Mouse (Mus musculus) kidney, embryonic 14.5 days (tissue): ENCODE data around the gene L3hypdh. TPM values are rescaled to one million over a fixed set of nuclear protein-coding genes. Genes with fewer than 3 reads are reported as not detected.

Experiments
- microRNA-seq: library from miRNA; unstranded; fragments of <30 nt; microRNA quantifications from one replicate; pipeline ENCODE4, GENCODE M21; 2016
- polyA plus RNA-seq: library from polyadenylated mRNA; unstranded; fragments of >200 nt; fragmentation: Nextera tagmentation; extraction: Ambion mirVana; gene quantifications from 2 replicates; pipeline ENCODE4 v1.2.1, GENCODE M21; 2014

Gene L3hypdh
- polyA plus RNA-seq, 1 experiment from 2014 or later: 22.4 TPM

Small RNAs within 50 kb of the gene (microRNA-seq; reads per million reads assigned to microRNA genes)
- not detected for gene Gm24466

Other genes with a start within 250 kb of the L3hypdh start
- 0.43 and 0.45 TPM in 2 replicates for gene Gpr135, start 14.3 kb downstream of the L3hypdh start, polyA plus RNA-seq
- 67.3 and 98.7 TPM in 2 replicates for gene Jkamp, start 150 bp upstream of the L3hypdh start, polyA plus RNA-seq
- not detected in 2 replicates for gene Ccdc175, start 99.6 kb upstream of the L3hypdh start, polyA plus RNA-seq